Mouse (Mus musculus) ES-CJ7 (cell line): ENCODE data around the gene Gm49721.
"Not testable (repeated sequence)": the region's sequence is repeated elsewhere in the genome, so short reads cannot be mapped to it uniquely, and the experiment has no call there.

Experiments used
- DNase-seq: peaks from one replicate; pipeline ENCODE4 v3.0.0; 2011; ENCODE audit warnings: low read depth, low spot score

Gene Gm49721

GRCm38 (mm10) chr17:6980144-6980543 is 1.4 kb downstream of the Gm49721 start:
- not testable (repeated sequence) for DNase-seq

DNA sequence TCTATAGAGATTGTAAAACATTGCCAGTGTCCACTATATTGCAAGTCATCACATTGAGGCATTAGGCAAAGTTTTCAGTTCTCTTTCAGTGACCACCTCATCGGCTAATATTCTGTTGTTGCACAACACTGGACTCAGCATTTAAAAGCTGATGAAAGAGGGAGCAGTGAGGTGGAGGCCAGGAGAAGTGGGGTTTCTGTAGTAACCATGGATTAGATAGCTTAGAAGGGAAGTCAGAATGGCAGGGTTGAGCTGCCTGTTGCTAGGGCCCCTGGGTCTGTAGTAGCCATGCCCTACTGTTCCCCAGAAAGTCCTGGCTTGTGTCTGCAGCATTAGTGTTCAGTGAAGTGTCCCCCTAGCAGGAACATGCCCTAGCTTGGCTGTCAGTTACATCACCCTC is 7.4 kb downstream of the Gm49721 start:
- not testable (repeated sequence) for DNase-seq

- DNase-seq: not testable (repeated sequence)
These were observed 16.8 kb downstream of the Gm49721 start for GRCm38 (mm10) chr17:6995504-6995903.

GRCm38 (mm10) chr17:6996826-6997225 is 18.1 kb downstream of the Gm49721 start:
- DNase-seq: not testable (repeated sequence)

DNA sequence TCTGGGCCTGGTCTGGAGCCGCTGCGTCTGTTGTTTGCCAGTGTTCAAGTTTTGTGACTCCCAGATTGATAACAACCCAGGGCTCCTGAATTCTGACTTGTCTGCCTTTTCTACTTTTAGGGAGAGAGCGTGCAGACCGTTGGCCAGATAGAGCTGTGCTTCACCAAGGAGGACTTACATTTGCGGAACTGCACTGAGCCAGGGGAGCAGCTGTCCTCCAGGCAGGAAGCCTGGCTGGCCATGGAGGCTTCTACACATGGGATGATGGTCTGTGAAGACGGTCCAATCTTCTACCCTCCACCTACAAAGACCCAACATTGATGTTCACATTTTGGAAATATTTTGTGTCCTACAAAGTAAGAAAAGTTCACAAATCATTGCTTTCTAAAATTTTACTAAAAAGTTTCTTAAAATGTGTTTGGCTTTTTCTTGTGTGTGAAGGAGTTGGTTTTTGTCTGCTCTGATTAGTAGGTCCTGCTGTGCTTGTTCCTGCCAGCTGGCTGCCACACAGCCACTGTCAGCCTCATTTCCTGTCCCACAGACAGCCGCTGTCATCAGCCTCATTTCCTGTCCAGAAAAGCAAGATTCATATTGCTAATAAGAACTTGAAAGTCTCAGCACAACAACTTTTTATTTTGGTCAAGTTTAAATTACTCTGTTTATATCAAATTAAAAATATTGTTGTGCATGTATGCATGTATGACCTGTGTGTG is 19.2 kb downstream of the Gm49721 start:
- not testable (repeated sequence) for DNase-seq

DNA sequence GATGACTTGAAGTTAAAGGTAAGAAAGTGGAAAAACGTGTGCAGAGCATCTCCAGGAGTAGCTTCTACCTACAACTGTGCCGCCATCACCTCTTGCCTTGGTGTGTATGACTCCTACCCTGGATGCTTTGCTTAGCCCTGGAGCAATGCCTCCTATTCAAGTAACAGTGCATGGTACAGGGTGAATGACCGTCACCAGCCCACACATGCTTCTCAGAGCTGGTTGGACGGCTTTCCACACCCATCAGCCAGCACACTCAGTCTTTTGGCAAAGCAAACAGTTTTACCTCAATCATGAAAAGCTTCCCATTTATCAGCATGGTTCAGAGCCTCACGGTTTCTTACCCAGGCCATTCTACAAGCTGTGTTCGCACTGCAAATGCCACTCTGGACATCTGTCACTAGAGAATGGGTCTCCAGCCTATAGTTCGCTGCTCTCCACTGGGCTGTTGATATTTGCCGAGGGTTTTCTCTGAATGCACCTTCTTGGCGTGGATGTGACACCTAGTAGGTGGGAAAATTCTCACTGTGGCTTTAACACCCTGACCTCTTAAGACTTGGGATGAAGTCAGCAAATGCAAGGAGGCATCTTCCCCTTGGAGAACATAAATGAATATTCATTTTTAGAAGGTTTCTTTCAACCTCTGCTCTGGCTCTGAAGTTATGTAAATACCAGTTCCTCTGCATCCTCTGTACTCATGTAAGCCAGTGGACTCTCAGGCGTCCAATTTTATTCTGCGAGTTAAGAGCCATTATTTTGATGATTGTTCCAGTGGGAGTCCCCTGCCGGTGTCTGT is 23.3 kb downstream of the Gm49721 start:
- DNase-seq: not testable (repeated sequence)

DNA sequence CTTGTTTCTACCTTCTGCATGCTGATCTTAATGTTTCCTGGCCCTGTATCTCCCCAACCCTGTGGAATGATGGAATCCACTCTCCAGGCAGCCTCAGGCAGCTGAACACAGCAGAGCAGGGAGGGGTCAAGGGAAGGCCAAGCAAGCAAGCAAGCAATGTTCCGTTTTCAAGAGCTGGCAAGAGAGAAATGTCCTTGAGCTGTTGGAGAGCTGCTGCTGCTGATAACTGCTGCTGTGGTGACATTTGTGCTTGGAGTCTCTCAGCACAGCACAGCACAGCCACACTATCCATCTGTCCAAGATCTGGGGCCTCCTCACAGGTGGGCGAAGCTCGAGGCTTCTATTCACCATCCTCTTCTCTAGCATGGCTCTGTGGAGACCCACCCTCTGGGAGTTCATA is 24.7 kb downstream of the Gm49721 start:
- not testable (repeated sequence) for DNase-seq

DNA sequence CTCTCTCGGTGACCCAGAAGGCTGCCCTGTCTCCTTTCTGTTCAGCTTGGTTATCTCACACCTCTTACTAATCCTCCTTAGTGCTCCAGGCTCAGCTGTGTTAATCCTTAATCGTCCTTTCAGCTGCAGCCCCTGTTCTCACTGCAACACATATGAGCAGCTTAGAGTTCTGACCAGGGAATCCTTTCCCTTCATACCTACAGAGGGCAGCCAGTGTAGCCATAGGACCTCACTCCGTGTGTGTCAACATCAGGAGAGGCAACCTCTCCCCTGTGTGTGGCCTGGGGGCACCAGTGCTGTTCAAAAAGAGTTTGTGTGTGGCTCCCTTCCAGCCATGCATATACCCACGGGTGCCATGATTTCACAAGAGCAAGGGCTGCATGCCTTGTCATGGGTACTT is 26.9 kb downstream of the Gm49721 start:
- not testable (repeated sequence) for DNase-seq

- DNase-seq: not testable (repeated sequence)
These were observed 30.2 kb downstream of the Gm49721 start for GRCm38 (mm10) chr17:7008885-7009284.

DNA sequence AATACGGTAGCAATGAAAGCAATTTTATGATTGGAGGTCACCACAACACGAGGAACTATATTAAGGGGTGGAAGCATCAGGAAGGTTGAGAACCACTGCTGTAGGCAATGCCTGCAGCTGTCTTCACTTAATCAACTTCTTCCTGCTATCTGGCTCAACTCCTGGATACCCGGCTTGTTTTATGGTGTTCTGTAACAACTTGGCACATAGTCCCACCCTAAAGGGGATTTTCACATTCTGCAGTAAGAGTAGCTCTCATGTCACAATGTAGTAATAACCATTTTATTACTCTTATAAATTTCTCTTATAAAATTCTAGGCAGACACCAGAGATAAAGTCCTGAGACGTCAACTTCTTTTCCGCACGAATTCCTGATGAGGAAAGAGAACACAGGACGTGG is 30.7 kb downstream of the Gm49721 start:
- DNase-seq: not testable (repeated sequence)

DNA sequence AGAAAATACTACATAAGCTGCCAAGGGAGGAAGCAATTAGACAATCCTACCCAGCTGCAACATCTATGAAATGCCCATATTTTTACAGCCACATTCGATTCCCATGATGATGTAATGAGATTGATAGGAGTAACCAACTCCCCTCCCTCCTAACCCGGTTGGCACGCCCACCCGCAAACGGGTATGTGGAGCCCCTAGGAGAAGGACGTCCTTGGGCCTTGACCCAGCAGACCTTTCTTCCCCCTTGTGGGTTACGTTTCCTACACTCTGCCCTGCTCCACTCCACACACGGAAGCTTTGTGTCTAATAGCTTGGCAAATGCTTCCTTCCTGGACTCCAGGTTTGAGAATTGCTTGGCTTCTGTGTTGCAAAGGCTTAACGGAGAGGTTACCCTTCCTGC is 31.2 kb downstream of the Gm49721 start:
- not testable (repeated sequence) for DNase-seq

GRCm38 (mm10) chr17:7014190-7014589 is 35.5 kb downstream of the Gm49721 start:
- not testable (repeated sequence) for DNase-seq

DNA sequence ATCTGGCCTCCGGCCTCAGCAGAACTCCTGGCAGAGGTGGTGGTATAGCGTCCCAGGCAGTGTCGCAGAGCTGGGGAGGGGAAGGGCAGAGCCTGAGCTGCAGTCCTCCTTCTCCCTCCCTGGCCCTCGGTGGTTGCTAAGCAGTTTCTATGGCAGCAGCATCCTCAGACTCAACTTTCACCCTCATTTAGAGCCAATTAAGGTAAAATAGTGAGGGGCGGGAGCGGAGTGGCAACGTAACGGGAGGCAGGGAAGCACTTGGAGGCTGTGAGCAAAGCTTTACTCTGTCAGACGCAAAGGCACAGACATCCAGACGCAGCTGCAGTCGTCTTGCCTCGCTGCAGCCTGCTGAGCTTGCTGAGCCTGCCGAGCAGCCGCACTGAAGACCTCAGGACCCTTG is 46.6 kb downstream of the Gm49721 start, which contains the start of gene Gm1604a:
Gene Gm1604a (plus strand): TSS at position 312 of the 400 bp plus-strand sequence.
- DNase-seq: not testable (repeated sequence)

DNA sequence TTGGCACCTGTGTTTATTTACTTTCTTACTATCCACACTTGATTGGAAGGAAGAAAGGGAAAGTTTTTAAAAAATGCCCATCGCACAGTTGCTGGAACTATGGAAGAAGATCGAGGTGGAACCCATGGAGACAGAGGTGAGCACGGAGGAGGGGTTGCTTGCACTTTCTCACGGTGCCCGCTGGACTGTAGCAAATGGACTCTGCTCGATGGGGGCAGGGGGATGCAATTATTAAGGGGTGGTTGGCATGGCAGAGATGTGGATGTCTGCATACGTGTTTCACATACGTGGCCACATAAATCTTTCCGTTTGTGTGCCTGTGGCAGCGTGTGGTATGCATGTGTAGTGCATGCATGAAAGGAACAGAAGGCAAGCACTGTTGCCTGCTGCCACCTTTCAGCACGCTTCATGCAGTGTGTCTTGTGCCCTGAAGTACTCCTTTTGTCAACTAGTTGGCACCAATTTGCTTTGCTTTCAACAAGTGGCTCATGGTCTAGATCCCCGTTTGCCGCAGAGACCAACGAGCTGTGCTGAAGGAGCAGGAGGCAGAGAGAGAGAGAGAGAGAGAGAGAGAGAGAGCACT is 47.2 kb downstream of the Gm49721 start:
- DNase-seq: not testable (repeated sequence)

DNA sequence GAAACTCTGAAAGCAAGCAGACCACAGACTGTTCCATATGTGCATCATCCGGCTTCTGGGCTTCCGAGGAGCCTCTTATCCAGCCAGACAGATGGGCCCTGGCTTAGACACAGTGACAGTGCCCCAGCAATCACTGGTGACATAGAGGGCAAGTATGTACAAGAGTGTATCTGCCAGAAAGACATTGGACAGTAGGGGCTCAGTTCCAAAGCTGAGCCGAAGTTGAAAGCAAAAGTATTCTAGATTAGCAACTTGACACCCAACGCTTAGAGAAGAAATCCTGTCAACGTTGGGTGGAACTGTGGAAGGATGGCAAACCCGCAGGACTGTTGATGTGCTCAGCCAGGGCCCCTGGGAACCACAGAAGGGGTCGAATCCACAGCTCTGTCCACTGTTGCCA is 51.5 kb downstream of the Gm49721 start:
- DNase-seq: not testable (repeated sequence)

- not testable (repeated sequence) for DNase-seq
These were observed 52.0 kb downstream of the Gm49721 start for GRCm38 (mm10) chr17:7030622-7031174.

DNA sequence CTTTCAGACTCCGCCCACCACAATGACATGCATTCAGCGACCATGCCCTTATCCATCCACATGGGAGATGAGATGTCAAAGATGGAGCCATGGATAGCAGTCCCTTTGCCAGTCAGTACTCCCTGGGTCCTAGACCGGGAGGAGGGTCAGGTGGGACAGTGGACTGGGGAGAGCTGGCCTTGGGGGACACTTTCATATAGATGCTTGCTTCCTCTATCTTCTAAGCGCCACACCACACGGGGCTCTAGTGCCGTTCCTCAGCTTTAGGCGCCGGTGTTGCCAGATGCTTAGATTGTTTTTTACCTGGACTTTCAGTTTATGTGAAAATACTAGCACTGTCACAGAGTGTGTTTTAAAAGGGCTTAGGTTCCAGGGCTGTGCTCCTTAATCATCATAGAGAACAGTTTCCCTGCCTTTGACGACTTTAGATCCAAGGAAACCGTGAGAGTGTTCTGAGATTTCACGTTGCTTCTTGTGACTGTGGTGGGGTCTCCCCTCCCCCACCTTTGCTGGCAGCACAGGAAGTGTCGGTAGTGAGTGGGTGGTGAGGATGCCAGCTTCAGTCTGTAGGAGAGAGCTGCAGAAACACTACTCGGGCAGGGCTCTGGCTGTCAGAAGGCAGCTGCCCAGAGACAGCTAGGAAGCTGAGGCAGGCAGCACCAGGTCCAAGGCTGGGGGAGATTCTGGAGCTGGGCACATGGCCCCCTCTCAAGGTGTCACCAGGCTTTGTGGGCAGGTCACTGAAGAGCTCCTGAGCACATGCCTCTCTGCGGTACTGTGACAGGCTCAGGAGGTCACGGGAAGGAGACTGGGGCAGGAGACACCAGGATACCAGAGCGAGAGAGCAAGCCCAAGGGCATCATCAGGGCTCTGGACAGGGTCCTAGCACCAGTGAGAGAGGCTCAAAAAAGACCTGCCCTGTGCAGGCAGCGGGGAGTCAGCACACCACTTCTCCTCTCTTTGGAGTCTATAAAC is 54.8 kb downstream of the Gm49721 start:
- not testable (repeated sequence) for DNase-seq

DNA sequence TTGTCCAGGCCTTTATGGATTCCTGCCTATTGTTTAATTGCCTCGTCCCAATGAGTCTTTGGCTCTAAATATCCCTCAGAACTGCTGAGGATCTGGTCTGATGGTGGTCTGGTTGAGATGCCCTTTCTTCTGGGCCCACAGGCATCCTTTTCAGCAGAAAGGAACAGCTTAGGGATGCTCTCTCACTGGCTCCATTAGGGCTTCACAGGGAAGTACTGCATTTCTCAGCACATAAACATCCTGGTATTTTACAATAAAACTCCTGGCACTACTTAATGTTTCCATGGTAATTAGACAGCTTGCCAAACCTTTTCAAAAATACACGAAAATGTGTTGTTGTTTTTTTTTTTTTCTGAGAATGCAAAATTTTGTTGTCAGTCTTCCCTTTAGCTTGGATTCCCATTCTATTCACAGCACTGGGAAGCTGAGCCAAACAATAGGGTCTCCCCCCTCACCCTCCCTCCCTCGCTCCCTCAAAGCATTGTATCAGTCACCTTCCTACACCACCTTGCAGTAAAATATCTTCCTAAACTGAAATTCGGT is 90.4 kb downstream of the Gm49721 start:
- DNase-seq: not testable (repeated sequence)

DNA sequence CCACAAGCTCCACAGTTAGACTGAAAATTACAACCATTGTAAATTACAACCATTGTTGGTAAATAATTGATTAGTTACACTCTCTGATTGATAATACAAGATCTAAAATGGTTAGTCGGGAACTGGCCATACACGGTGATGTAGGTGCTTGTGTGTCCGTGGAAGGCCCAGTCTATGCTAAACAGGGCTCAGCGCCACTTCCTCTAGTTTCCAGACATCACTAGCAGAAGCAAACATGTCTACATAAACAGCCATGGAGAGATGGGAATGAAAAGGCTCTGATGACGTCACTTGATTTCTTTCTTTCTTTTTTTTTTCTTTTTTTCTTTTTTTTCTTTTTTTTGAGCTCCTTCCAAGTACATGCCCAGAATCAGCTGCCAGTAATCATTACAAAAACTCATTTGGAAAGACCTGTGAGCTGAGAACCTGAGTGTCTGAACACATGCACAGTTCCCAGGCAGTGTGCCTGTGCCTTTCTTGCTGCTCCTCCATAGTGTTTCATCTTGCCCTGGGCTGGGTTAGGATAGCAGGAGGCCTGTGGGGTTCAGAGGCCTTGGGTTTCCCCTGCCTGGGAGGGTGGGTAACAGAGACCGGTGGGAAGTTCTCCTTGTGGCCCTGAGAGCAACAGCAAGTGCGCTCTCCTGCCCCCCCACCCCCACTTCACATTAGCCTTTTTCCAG is 91.0 kb downstream of the Gm49721 start:
- DNase-seq: not testable (repeated sequence)

DNA sequence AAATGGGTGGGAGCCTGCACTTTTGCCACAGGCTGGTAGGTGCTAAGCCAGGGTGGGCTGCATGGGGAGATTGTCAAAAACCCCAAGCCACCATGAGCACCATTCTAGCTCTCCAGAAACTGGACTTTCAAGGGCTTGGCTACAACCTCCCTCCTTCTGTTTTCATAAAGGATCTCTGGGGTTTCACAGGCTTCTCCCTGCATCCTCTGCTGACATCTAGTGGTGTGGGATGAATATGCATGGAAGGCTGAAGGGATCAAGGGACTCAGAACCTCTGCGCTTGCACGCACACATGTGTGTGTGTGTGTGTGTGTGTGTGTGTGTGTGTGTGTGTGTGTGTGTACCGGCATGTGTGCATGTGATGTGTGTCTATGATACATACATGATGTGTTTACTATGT is 95.8 kb downstream of the Gm49721 start:
- peak; percentile 21 for DNase-seq
